Mouse (Mus musculus): ENCODE measurements around the gene Tvp23a.

DNA sequence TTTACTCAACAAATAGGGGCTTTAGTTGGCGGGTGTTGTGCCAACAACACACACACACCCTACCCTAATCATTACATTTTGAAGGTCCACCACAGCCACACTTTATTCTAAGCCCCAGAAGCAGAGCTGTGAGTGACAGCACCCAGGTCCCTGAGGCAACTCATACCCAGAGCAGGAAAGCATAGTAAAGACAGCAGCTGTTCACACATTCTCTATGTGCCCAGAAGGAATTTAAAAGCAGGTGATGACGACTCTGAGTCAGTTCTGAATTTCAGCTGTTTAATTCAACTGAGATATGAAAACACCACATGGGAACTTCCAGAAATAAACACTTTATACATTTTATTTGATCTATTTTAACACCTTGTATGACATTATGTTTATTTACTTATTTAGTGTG, 67.6 kb downstream of the Tvp23a start:
- no peak for TF ChIP-seq CTCF (IDR thresholded peaks at IDR 0.05; ENCODE audit: low read depth)
- no peak for TF ChIP-seq EP300 (IDR thresholded peaks at IDR 0.05; ENCODE audit: low read depth)
